Mouse (Mus musculus): ENCODE data around the gene Psmd13.

Psmd13 gene

DNA sequence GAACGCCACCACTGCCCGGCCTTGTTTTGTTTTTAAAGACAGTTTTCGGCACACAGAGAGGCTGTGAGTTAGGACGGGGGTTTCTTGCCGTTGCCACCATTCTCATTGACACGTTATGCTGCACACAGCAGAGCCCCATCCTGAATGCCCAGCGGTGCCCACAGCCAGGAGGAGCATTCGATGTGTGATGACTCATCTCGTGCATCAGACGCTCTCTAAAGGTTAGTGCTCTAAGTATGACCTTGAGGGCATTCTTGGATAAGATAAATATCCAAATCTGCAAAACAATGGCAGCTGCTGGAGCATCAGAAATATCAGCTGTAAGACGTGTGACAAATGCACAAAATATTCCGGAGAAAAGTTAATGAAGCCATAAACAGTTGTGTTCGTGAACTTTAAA lies 25.4 kb downstream of the Psmd13 start:
- DNase-seq (ENCODE audit: low read depth, low spot score), result no peak

- no peak for DNase-seq (ENCODE audit: low read depth, low spot score)
These were observed 25.9 kb downstream of the Psmd13 start for GRCm38 (mm10) chr7:140907697-140908096.

- no peak for DNase-seq (ENCODE audit: low read depth, low spot score)
These were observed 26.4 kb downstream of the Psmd13 start for GRCm38 (mm10) chr7:140908181-140908580.

- peak; percentile 32 for DNase-seq (ENCODE audit: low read depth, low spot score)
These were observed 26.9 kb downstream of the Psmd13 start for GRCm38 (mm10) chr7:140908634-140909107.

- no peak for DNase-seq (ENCODE audit: low read depth, low spot score)
These were observed 30.5 kb downstream of the Psmd13 start for GRCm38 (mm10) chr7:140912293-140912692.

DNA sequence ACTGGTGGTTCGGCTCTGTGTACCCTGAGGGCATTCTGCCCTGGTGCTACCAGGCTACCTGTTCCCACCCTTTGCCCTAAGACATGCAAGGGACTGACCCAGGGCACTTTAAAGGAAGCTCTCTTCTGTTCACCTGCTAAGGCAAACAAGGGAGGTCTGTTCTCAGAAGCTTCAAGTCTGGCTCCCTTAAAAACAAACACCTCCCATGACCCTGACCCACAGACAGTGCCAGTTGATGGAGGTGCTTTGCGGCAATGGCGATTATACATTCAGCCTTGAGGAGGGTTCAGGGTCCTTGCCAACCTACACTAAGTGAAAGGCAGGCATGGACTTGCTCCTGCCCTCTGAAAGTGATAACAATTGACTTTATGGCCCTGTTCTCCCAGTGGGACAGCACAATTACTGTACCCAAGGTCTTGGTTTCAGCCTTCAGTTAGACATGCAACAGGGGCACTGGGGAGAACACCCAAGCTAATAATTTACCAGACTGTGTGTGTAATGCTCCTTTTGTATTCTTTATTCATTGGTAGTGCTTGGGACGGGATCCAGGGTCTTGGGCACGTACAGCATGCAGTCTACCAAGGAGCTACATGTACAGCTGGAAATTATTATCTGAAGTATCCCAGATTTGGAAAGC lies 31.2 kb downstream of the Psmd13 start:
- no peak for DNase-seq (ENCODE audit: low read depth, low spot score)

GRCm38 (mm10) chr7:140914031-140914690 lies 32.4 kb downstream of the Psmd13 start:
- no peak for DNase-seq (ENCODE audit: low read depth, low spot score)

- DNase-seq (ENCODE audit: low read depth, low spot score), result no peak
These were observed 38.1 kb downstream of the Psmd13 start for GRCm38 (mm10) chr7:140919911-140920310.

DNA sequence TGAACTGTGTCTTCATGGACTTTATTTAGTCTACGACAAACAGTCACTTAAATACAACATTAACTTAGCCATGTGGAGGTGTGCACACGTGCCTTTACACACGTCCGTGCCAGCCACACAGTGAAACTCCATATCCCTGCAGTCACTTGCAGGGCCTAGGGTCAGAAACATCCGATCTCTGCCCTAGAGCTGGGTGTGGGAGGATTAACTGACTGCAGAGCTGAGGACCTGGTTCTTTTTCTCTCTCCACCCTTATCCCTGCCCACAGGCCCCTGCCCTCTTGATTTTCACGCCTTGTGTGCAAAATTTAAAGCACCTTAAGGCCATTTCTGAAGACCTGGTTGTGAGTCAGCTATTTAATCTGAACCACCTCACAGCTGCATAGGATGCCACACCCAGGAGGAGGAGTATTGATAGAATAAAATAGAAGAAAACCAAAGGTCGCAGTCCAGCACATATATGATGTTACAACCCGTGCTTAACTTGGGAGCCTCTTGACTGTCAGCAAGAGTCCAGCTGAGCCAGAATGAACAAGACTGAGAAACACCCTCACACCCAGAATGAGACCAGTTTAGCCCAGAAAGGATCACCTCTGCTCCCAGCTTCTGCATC lies 38.8 kb downstream of the Psmd13 start, which contains the start of gene Nlrp6:
Gene Nlrp6, plus strand, starts transcription at position 485 of the 612 bp plus-strand sequence.
- no peak for DNase-seq (ENCODE audit: low read depth, low spot score)

- DNase-seq (ENCODE audit: low read depth, low spot score), result no peak
These were observed 39.6 kb downstream of the Psmd13 start for GRCm38 (mm10) chr7:140921225-140921975.

DNA sequence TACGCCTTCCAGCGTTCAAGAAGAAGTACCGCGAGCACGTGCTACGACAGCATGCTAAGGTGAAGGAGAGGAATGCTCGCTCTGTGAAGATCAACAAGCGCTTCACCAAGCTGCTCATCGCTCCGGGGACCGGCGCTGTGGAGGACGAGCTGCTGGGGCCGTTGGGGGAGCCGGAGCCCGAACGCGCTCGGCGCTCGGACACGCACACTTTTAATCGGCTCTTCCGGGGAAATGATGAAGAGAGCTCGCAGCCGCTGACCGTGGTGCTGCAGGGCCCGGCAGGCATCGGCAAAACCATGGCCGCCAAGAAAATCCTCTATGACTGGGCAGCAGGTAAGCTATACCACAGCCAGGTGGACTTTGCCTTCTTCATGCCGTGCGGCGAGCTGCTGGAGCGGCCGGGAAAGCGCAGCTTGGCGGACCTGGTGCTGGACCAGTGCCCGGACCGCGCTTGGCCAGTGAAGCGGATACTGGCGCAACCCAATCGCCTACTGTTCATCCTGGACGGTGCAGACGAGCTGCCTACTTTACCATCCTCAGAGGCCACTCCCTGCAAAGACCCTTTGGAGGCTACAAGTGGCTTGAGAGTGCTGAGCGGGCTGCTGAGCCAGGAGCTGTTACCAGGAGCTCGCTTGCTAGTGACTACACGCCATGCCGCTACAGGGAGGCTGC lies 40.8 kb downstream of the Psmd13 start:
- DNase-seq (ENCODE audit: low read depth, low spot score), result no peak

DNA sequence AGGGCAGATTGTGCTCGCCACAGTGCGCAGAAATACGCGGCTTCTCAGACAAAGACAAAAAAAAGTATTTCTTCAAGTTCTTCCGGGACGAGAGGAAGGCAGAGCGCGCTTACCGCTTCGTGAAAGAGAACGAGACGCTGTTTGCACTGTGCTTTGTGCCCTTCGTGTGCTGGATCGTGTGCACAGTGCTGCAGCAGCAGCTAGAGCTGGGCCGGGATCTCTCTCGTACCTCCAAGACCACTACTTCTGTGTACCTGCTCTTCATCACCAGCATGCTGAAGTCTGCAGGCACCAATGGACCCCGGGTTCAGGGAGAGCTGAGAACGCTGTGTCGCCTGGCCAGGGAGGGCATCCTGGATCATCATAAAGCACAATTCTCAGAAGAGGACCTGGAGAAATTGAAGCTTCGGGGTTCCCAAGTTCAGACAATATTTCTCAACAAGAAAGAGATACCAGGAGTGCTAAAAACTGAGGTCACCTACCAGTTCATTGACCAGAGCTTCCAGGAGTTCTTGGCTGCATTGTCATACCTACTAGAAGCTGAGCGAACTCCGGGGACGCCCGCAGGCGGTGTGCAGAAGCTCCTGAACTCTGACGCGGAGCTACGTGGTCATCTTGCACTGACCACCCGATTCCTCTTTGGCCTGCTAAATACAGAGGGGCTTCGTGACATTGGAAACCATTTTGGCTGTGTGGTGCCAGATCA lies 41.5 kb downstream of the Psmd13 start:
- DNase-seq (ENCODE audit: low read depth, low spot score), result no peak

DNA sequence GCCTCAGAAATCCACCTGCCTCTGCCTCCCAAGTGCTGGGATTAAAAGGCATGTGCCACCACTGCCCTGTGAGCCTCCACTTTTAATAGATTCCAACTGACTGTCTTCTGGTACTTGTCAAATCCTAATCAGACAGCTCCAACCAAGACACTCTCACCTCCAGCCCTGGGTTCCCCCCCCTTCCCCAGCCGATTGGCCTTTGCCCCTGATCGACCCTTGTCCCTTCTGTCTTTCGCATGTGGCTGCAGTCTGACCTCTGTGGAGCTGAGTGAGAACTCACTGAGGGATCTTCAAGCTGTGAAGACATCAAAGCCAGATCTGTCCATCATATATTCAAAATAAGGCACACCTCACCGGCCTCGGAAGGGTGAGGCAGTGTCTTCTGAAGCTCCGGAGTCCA lies 45.4 kb downstream of the Psmd13 start:
- no peak for DNase-seq (ENCODE audit: low read depth, low spot score)

- no peak for DNase-seq (ENCODE audit: low read depth, low spot score)
These were observed 56.7 kb downstream of the Psmd13 start for GRCm38 (mm10) chr7:140938436-140938835.

DNA sequence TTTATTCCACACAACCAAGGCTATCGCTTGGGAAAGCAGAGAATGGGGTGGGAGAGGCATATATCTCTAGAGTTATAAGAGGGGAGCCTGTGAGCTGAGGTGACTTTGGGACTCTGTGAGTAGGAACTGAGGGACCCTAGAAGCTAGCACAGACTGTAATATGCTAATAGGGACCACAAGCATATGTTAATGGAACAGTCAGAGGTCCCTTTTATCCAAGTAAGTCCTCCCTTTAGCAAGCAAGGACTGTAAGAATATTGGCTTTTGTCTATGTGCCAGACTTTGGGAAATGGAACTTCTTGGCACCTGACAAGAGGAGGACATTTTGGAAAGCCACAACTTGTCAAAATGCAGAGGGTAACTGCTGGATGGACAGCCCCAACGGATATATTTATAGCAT lies 57.1 kb downstream of the Psmd13 start:
- DNase-seq (ENCODE audit: low read depth, low spot score), result no peak

DNA sequence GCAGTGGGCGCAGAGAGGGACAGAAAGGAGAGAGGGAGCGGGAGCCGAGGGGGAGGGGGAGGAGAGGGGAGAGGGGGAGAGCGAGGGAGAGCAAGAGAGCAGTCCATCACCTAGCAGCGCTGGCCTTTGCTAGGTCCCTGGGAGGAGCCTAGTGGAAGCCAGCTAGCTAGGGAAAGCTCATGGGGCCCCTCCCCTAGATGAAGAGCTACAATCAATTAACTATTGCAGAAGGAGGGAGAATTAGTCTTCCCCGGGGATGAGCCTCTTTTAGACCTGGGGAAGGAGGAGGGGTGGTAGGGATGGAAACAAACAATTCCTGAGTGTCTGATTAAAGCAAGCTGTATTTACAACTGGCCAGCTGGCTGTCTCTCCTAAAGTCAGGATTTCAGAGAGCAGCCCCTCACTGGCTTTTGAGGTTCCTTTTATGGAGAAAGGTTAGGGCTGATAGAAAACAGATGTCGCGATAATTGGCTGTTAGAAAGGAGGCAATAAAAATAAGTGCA lies 58.0 kb downstream of the Psmd13 start:
- no peak for DNase-seq (ENCODE audit: low read depth, low spot score)

DNA sequence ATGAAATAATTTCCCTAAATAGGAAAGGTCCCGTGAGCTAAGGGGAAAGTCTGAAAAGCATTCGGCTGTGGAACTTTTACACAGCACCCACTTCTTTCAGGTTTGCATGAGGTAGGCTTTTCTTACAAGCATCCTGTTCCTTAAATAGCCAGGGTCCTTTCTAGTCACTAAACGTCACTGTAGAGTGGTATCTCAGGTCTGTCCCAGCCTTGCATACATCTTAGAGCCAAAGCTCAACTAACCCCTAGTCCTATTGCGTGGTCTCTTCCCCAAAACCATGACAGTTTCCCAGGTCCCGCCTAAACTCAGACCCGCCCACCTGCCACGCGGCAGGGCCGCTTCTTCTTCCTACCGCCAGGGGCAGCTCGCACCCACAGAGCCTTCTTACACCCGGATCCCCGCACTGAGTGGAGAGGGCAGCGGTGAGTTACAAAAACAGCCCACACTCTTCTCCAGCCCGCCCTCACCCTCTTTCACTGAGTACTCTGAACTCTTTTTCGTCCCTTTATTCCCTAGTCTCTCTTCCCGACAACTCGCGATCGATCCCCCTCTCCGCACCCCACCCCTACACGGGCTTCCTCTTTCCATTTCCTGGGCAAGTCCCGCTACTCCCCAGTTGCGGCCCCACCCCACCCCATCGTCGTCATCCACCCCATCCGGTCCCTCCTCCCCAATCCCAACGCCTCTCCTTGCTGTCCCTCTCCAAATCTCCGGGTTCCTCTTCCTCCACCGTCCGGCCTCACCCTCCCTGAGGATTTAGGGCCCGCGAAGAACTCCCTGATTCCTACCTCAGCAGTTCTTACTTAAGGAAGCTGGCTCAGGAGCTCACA lies 59.7 kb downstream of the Psmd13 start, which contains the start of gene Pgghg:
Gene Pgghg, plus strand, starts transcription at position 170 of the 830 bp plus-strand sequence.
- no peak for DNase-seq (ENCODE audit: low read depth, low spot score)

- DNase-seq (ENCODE audit: low read depth, low spot score), result no peak
These were observed 60.6 kb downstream of the Psmd13 start for GRCm38 (mm10) chr7:140942341-140942740.

DNA sequence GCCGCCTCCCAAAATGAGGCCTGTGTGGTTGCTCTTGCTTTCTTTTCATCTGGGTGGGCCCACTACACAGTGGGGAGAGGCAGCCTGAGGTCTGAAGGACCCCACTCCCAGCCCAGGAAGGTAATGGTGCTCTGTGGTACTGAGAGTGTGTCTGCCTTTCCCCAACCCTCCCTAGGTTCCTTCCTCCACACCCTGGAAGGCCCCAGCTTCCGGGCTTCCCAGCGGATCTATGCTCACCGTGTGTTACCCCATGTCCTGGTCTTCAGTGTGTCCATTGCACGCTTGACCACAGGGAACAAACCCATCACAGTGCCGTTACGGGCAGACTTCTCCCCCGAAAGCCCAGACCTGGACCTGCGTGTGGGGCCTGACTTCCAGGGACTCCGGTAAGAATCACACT lies 61.0 kb downstream of the Psmd13 start:
- DNase-seq (ENCODE audit: low read depth, low spot score), result no peak

GRCm38 (mm10) chr7:140943356-140943755 lies 61.6 kb downstream of the Psmd13 start:
- DNase-seq (ENCODE audit: low read depth, low spot score), result no peak
